ENCODE assay signal across 8 mouse cellular contexts in the genomic region with DNA sequence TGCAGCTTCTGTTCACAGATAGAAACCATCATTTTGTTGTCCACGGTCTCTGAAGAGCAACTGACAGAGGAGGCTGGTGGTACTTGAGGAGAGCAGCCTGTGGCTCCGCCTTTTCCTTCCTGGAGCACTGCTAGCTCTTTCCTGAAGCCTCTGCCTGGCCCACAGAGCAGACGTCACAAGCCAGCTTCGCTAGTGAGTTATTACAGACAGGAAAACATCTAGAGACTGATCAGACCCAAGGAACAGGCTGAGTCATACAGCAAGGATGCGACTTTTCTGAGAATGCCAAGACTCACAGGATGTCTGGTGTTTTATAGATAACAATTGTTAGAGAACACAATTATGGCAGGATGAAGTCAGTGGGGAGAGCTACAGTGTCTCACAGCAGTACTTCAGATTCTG. TPM values are rescaled to one million over a fixed set of nuclear protein-coding genes. Genes with fewer than 3 reads are reported as not detected.
A peak's percentile ranks its signal among the peaks of the same experiment; 100 is the strongest.
DNase-seq lines count a peak whose midpoint lies in the region; ATAC-seq and TF ChIP-seq lines count a peak whose summit lies in the region.

A gene (minus strand): TSS at position 72 of the 402 bp plus-strand sequence.
A gene (minus strand): TSS at position 126 of the 402 bp plus-strand sequence.

- no peaks in the 10 kb centered on the region for H3K9me3 ChIP-seq in lung, embryonic 14.5 days (ENCODE audit: low read depth, low read length)

- H3K36me3 ChIP-seq in lung, embryonic 14.5 days (ENCODE audit: insufficient read depth), result no peaks in the 10 kb centered on the region

- H3K27ac ChIP-seq in lung, embryonic 14.5 days (ENCODE audit: low read depth), result 0 out of 2 replicates have a peak within 1 kb of the TSS, but pooled peaks have one; percentile 18

- 50% methylated on average over 5 of the region's 5 CpGs for WGBS in lung, embryonic 14.5 days

- ATAC-seq in lung, embryonic 14.5 days (ENCODE audit: insufficient read depth), result peak; percentile 80
- no peak for ATAC-seq in erythroblast, adult 5-6 weeks (replicated peaks; ENCODE audit: low FRiP score, poor library complexity, severe bottlenecking)

- TF ChIP-seq CTCF in lung, embryonic 14.5 days (IDR thresholded peaks at IDR 0.05; ENCODE audit: low read depth), result no peak

- H3K4me1 ChIP-seq in lung, embryonic 14.5 days (ENCODE audit: insufficient read depth), result no peaks in the 10 kb centered on the region

- DNase-seq in adrenal gland, adult (ENCODE audit: inconsistent age in 2 of 2, low spot score in 1 of 2), result peak; percentile 55 to 71
- no peak for DNase-seq in adrenal gland, postnatal 4 days (ENCODE audit: low spot score in 2 of 2)
- peak; percentile 4 for DNase-seq in embryo, embryonic 10 days (ENCODE audit: low spot score)
- peak; percentile 57 for DNase-seq in induced T-regulatory cell, adult 2 months (ENCODE audit: low read depth)
- peak; percentile 60 for DNase-seq in lung, embryonic 14.5 days
- DNase-seq in cerebellum, postnatal 4 days (ENCODE audit: low spot score in 2 of 2), result no peak
- no peak for DNase-seq in cerebellum, adult 18-20 months

- no peak within 1 kb of the TSS for H3K9ac ChIP-seq in lung, embryonic 14.5 days

- H3K4me3 ChIP-seq in lung, embryonic 14.5 days (ENCODE audit: low read depth, low read length), result no peak within 1 kb of the TSS

- no peaks in the 10 kb centered on the region for H3K27me3 ChIP-seq in lung, embryonic 14.5 days (ENCODE audit: insufficient read depth, low read length)

- H3K4me2 ChIP-seq in lung, embryonic 14.5 days, result no peak within 1 kb of the TSS

RNA-seq across cellular contexts. Expression of the first gene that starts in this region (rescaled TPM):
- total RNA-seq in adrenal gland, postnatal 4 days (2021), result under 1 TPM in 1 of 2 experiments, not detected in 1; 0.31 TPM
- 3.3 and 5.0 TPM in 2 replicates for polyA plus RNA-seq in lung, embryonic 14.5 days (2014; fragmentation: Nextera tagmentation; extraction: Ambion mirVana)
- total RNA-seq in erythroblast, adult 5-6 weeks (2015; ENCODE audit: low replicate concordance), result not detected in 2 replicates
- total RNA-seq in erythroblast, adult 5-6 weeks (2017; ENCODE audit: low replicate concordance), result 2.5 TPM in 1 of 2 replicates, not detected in the other

RNA-seq across cellular contexts. Expression of the second gene that starts in this region (rescaled TPM):
- total RNA-seq in adrenal gland, postnatal 4 days (2021), result 10 to 100 TPM; 38.2 to 38.3 TPM
- 79.7 and 92.1 TPM in 2 replicates for polyA plus RNA-seq in lung, embryonic 14.5 days (2014; fragmentation: Nextera tagmentation; extraction: Ambion mirVana)
- 2.5 and 13.6 TPM in 2 replicates for total RNA-seq in erythroblast, adult 5-6 weeks (2015; ENCODE audit: low replicate concordance)
- total RNA-seq in erythroblast, adult 5-6 weeks (2017; ENCODE audit: low replicate concordance), result 8.2 TPM in 1 of 2 replicates, not detected in the other

Comparison
In these comparisons a context has a peak if more than half of its experiments do, and no peak if none do; other contexts are left out.
1. DNase-seq: peak in adrenal gland, adult (2 of 2), embryo, embryonic 10 days (single experiment), induced T-regulatory cell, adult 2 months (single experiment) and lung, embryonic 14.5 days (single experiment); none in adrenal gland, postnatal 4 days (0 of 2), cerebellum, postnatal 4 days (0 of 2) and cerebellum, adult 18-20 months (0 of 2).